Mouse (Mus musculus) right cerebral cortex, adult 2 months (tissue): ENCODE results near the gene Kcnab1.
"Not testable (repeated sequence)": the region's sequence is repeated elsewhere in the genome, so short reads cannot be mapped to it uniquely, and the experiment has no call there.

ENCODE experiments used
- DNase-seq, 2 experiments: peaks; one replicate each; pipeline ENCODE4 v3.0.0; 2021 to 2022; ENCODE audit warnings: low spot score in 2 of 2

Kcnab1 gene

DNA sequence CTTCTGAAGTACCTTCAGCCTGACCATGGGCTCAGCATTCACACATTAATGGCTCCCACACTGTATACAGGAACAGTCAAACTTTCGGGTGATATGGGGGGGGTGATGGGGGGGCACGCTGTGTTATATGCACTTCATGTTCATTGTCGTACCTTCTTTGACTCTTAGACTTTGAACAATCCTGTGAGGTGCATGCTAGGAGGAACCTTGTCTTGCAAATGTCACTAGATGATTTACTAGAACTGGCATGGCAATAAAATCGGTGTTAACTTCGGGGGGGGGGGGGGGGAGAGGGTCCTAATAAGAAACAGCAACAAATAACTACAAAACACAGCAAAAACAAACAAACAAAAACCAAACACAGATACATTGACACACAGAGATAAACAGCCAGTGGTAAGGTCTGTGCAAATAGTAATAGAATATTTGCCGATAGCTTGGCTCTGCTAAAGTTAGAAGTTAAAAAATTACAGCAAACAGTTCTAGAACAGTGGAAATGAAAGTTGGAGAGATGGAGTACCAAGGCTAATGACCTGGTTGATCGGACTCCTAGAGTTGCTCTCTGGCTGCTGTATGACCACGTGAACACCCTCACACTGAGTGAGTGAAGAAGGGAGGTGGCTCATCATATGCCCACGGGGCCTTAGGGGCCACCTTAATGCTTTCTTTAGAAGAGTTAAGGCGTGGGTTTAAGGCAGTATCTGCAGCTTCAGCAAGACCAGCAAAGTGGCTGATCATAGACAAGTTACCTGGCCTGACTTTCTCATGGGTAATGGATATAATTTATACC is 256.9 kb downstream of the Kcnab1 start:
- DNase-seq, result no peak

DNA sequence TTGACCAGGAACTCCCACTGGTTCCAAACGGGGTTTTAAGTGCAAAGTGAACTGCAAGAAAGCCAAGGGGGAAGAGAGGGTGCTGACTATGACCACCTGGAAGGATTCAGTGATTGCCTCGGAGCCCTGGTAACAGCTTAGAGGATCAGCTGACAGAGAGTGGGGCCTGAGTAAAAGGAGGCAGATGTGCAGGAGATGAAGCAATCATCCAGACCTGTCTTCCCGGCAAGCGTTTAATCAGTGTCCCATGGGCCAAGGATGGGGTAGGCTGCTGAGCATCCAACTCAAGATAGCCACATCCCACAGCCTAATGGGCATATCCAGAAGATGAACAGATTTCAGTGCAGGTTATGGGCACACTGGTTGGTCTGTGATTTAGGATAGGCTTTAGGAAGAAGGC is 258.8 kb downstream of the Kcnab1 start:
- DNase-seq, result no peak

- DNase-seq, result no peak
These were observed 263.4 kb downstream of the Kcnab1 start for GRCm38 (mm10) chr3:65372552-65372951.

GRCm38 (mm10) chr3:65373594-65374182 is 264.5 kb downstream of the Kcnab1 start:
- DNase-seq, result no peak

GRCm38 (mm10) chr3:65374729-65375128 is 265.5 kb downstream of the Kcnab1 start:
- no peak for DNase-seq

- DNase-seq, result no peak
These were observed 269.5 kb downstream of the Kcnab1 start for GRCm38 (mm10) chr3:65378724-65379123.

GRCm38 (mm10) chr3:65379884-65380539 is 270.8 kb downstream of the Kcnab1 start:
- DNase-seq, result peak; percentile 27 to 46

DNA sequence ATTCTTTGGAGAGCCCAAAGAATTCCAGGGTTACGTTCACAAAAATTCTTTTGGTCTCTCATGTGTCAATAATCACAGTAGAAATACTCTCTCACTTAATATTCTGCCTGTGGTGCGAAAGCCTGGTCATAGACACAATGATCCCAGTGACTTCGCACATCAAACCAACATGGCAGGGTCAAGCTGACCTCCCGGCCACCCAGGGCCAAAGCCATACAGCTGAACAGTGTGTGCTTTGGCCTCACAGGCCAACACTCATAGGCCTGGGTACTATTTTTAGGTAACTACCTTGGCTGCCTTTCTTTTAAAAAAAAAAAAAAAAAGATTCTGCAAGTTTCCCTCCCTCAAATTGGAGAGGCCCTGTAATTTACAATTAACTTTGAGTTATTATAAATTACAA is 271.9 kb downstream of the Kcnab1 start:
- no peak for DNase-seq

GRCm38 (mm10) chr3:65384431-65384830 is 275.2 kb downstream of the Kcnab1 start:
- no peak for DNase-seq

DNA sequence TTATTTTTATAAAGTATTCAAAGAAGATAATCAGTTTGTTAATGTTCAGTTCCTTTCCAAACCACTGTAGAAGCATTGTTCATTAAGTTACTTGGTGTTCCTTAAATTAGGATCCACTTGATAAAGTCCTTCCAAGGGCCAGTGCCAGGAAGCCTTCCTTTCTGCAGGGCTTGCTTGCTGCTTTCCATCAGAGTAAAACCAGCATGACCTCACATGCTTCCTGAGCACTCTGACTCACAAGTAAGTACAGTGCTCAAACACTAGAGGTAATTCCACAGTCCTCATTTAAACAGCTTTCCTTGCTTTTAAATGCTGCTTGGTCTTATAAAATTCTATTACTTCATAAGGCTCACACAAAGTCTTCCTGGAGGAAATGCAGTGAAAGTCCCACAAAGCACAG is 276.6 kb downstream of the Kcnab1 start:
- no peak for DNase-seq

- DNase-seq, result no peak
These were observed 282.1 kb downstream of the Kcnab1 start for GRCm38 (mm10) chr3:65391222-65391783.

- peak in 1 of 2 experiments; percentile 7 for DNase-seq
These were observed 282.7 kb downstream of the Kcnab1 start for GRCm38 (mm10) chr3:65391784-65392420.

- DNase-seq, result peak; percentile 98 to 99
These were observed 283.2 kb downstream of the Kcnab1 start, which contains the start of gene Ssr3 for GRCm38 (mm10) chr3:65392421-65392817. Gene Ssr3, minus strand, starts transcription at chr3:65392623.

GRCm38 (mm10) chr3:65395111-65395510 is 285.9 kb downstream of the Kcnab1 start:
- DNase-seq, result not testable (repeated sequence)

DNA sequence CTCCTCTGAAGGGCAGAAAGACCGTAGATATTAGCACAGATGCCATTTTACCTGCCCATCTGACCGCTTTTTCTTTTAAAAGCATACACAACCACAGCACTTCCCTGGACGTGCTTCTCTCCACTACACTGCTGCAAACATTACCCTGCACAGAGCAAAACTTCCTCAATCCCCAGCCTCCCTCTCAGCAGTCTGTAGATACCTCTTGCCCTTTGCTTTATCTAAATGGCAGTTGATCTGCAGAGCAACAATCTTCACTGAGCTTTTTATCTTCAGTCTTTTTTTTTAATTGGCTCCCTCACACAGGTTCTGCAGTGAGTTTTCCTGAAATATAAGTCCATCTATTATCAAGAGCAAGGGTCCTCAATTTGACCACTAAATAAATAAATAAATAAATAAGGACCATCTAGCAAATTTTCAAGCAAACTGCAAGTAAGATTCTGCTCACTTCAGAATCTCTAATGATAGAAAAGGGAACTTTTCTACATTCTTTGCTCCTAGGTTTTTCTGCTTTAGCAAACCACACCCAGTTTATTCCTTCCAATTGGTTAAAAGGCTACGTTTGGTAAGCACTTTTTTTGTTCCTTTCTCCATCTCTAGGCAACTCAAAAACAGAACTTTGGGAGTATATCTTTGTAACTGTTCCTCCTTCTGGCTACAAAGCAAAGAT is 287.8 kb downstream of the Kcnab1 start:
- no peak for DNase-seq

DNA sequence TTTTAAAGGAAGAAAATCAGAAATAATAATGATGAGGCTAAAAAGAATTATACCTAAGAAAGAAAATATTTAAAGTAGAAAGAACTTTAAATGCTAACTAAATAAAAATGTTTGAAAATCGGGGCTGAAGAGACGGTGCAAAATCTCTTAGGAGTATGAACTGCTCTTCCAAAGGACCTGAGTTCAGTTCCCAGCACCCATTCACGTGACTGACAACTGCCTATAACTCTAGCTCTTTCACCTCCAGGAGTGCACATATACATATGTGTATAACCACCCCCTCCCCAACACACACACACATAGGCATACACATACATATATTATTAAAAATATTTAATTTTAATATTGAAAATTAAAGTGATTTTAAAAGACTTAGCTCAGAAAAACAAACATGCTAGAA is 288.4 kb downstream of the Kcnab1 start:
- no peak for DNase-seq

GRCm38 (mm10) chr3:65405781-65406180 is 296.6 kb downstream of the Kcnab1 start:
- DNase-seq, result no peak

GRCm38 (mm10) chr3:65407891-65408290 is 298.7 kb downstream of the Kcnab1 start:
- DNase-seq, result no peak

- no peak for DNase-seq
These were observed 307.4 kb downstream of the Kcnab1 start for GRCm38 (mm10) chr3:65416571-65416970.

DNA sequence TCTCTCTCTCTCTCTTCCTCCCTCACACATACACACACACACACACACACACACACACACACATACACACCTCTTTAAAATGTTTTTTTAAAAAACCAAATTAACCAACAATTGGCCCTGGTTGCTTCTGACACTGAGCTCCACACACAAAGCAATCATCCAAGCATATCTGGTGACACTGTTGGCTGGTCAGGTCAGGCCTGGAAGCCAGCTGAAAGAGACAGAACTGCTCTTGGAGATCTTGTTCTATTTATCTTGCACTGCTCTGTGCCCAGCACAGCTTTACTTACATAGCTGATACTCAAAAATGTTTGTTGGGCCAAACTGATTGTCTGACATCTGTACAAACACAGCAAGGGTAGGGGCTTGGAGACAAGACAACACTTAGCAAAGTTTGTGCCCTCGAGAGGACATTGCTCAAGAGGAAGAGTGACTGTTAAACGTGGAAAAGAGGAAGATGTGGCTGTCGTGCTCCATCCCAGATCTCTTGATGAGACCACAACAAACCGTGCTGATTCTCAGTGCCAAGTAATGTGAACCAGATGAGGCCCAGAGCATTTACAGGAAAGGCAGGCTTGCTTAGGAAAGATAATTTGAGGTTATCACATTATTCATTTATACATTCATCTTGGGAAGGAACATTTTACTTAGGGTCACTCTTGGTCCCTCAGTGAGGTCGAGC is 308.9 kb downstream of the Kcnab1 start:
- no peak for DNase-seq

DNA sequence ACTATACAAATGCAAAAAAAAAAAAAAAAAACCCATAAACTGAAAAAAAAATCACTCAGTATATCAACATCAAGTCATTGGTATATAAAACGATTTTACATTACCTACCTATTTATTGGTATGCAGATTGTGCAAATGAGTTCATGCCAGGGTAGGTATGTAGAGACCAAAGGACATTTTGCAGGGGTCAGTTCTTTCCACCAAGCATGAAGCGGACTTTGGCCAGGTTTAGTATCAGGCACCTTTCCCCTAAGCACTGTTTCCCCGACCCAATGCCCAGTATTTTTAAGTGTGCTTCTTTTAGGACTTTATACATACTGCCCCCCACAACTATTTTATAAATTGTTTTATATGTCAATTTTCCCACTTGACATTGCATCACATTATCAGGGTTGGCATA is 310.5 kb downstream of the Kcnab1 start:
- no peak for DNase-seq
